ENCODE assay signal across 9 mouse cellular contexts in genomic region chr2:142731778-142732092, GRCm38 (mm10).
DNase-seq lines count a peak whose midpoint lies in the region; ATAC-seq and TF ChIP-seq lines count a peak whose summit lies in the region.
"Had no signal": no experiment of that assay in that cellular context is flagged by ENCODE, and none has a peak within 500 bp of the region (broad histone marks: within the 10 kb centered on the region; RNA-seq: fewer than 3 reads in every experiment).

No protein-coding gene starts in this region.

- no peaks in the 10 kb centered on the region for H3K27me3 ChIP-seq in forebrain, embryonic 15.5 days
- H3K27me3 ChIP-seq in forebrain, embryonic 10.5 days (ENCODE audit: poor library complexity, severe bottlenecking), result no peaks in the 10 kb centered on the region
- H3K27me3 ChIP-seq in midbrain, embryonic 15.5 days (replicated peaks), result no peaks in the 10 kb centered on the region
- H3K27me3 ChIP-seq in intestine, embryonic 16.5 days (replicated peaks; ENCODE audit: control insufficient read depth, insufficient read depth, low read length), result no peaks in the 10 kb centered on the region

- no peak overlapping the region for H3K9ac ChIP-seq in forebrain, embryonic 15.5 days (replicated peaks)
- H3K9ac ChIP-seq in midbrain, embryonic 15.5 days, result no peak overlapping the region
- no peak overlapping the region for H3K9ac ChIP-seq in intestine, embryonic 16.5 days (ENCODE audit: low read depth, low read length)

- H3K27ac ChIP-seq in forebrain, embryonic 15.5 days (replicated peaks), result peak overlapping the region; percentile 80
- no peak overlapping the region for H3K27ac ChIP-seq in forebrain, embryonic 10.5 days
- H3K27ac ChIP-seq in gastrocnemius, adult 2 months, result peak overlapping the region; percentile 51
- no peak overlapping the region for H3K27ac ChIP-seq in midbrain, embryonic 15.5 days
- H3K27ac ChIP-seq in intestine, embryonic 16.5 days (ENCODE audit: low read length), result no peak overlapping the region
- H3K27ac ChIP-seq: macrophage had no signal

- no peaks in the 10 kb centered on the region for H3K36me3 ChIP-seq in forebrain, embryonic 15.5 days
- H3K36me3 ChIP-seq in forebrain, embryonic 10.5 days (replicated peaks), result no peaks in the 10 kb centered on the region
- no peaks in the 10 kb centered on the region for H3K36me3 ChIP-seq in midbrain, embryonic 15.5 days (replicated peaks)
- no peaks in the 10 kb centered on the region for H3K36me3 ChIP-seq in intestine, embryonic 16.5 days (ENCODE audit: control insufficient read depth, insufficient read depth, low read length)

- peak; percentile 95 for ATAC-seq in forebrain, embryonic 15.5 days (replicated peaks)
- peak; percentile 79 for ATAC-seq in cerebellum, adult (ENCODE audit: insufficient number of reproducible peaks, low FRiP score, low TSS enrichment)
- peak; percentile 84 for ATAC-seq in midbrain, embryonic 15.5 days (replicated peaks)
- ATAC-seq in intestine, embryonic 16.5 days, result no peak

- DNase-seq in forebrain, embryonic 10.5 days (ENCODE audit: extremely low spot score, low spot score), result no peak
- peak; percentile 86 for DNase-seq in gastrocnemius, adult 2 months
- DNase-seq in layer of hippocampus, adult 9-10 months (ENCODE audit: low spot score), result peak; percentile 47
- DNase-seq in thymus, postnatal 4 days, result no peak

- H3K4me1 ChIP-seq in forebrain, embryonic 15.5 days, result peaks cover 21% of the 10 kb centered on the region
- peaks cover 6% of the 10 kb centered on the region for H3K4me1 ChIP-seq in forebrain, embryonic 10.5 days
- peaks cover 10% of the 10 kb centered on the region; the same call in 1 of the 2 replicates for H3K4me1 ChIP-seq in midbrain, embryonic 15.5 days
- H3K4me1 ChIP-seq in intestine, embryonic 16.5 days (ENCODE audit: control insufficient read depth, insufficient read depth, low read length), result no peaks in the 10 kb centered on the region; the same call in 1 of the 2 replicates

- no peak for TF ChIP-seq CTCF in gastrocnemius, adult 2 months (IDR thresholded peaks at IDR 0.05)

- intact Hi-C loops in gastrocnemius, adult 2 months (cut with DNase I), result no loop called here

- no peak overlapping the region for H3K4me2 ChIP-seq in forebrain, embryonic 15.5 days (replicated peaks)
- no peak overlapping the region for H3K4me2 ChIP-seq in midbrain, embryonic 15.5 days
- H3K4me2 ChIP-seq in intestine, embryonic 16.5 days (ENCODE audit: low read depth, low read length), result no peak overlapping the region

- H3K4me3 ChIP-seq in forebrain, embryonic 15.5 days, result no peak overlapping the region
- no peak overlapping the region for H3K4me3 ChIP-seq in forebrain, embryonic 10.5 days
- peak overlapping the region; percentile 13 for H3K4me3 ChIP-seq in gastrocnemius, adult 2 months
- no peak overlapping the region for H3K4me3 ChIP-seq in midbrain, embryonic 15.5 days
- no peak overlapping the region for H3K4me3 ChIP-seq in intestine, embryonic 16.5 days (ENCODE audit: low read length)

- H3K9me3 ChIP-seq in forebrain, embryonic 15.5 days, result no peaks in the 10 kb centered on the region
- no peaks in the 10 kb centered on the region for H3K9me3 ChIP-seq in forebrain, embryonic 10.5 days
- H3K9me3 ChIP-seq in midbrain, embryonic 15.5 days, result no peaks in the 10 kb centered on the region
- no peaks in the 10 kb centered on the region for H3K9me3 ChIP-seq in intestine, embryonic 16.5 days (ENCODE audit: control insufficient read depth, low read length)

- WGBS in forebrain, embryonic 15.5 days, result 21% methylated on average over 1 of the region's 1 CpGs
- 72% methylated on average over 1 of the region's 1 CpGs for WGBS in forebrain, embryonic 10.5 days
- 59% methylated on average over 1 of the region's 1 CpGs for WGBS in midbrain, embryonic 15.5 days
- WGBS in intestine, embryonic 16.5 days, result 62% methylated on average over 1 of the region's 1 CpGs

Comparison
In these comparisons a context has a peak if more than half of its experiments do, and no peak if none do; other contexts are left out.
1. H3K27ac ChIP-seq: peak in forebrain, embryonic 15.5 days (single experiment) and gastrocnemius, adult 2 months (single experiment); none in forebrain, embryonic 10.5 days (single experiment), midbrain, embryonic 15.5 days (single experiment) and intestine, embryonic 16.5 days (single experiment).
2. DNase-seq: peak in gastrocnemius, adult 2 months (single experiment) and layer of hippocampus, adult 9-10 months (single experiment); none in forebrain, embryonic 10.5 days (single experiment) and thymus, postnatal 4 days (single experiment).